Comparison of ENCODE assay signal across 24 mouse cellular contexts in the genomic region with DNA sequence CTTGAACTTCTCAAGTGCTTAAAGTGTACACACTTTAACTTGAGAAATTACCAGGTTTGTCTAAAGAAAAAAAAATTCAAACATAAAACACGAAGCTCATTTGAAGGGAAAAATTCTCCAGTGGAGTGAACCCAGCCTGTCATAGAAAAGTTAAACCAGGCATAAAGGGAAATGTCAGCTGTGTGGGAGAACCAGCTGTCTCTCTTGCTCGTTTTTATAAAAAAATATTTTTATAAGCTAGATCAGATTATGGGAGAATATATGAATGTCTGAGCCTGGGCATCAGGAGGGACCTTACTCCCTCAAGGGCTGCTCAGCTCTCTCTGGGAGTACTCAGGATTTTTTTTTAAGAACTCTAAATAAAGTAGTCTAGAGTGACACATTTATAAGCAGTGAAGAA. TPM values are rescaled to one million over a fixed set of nuclear protein-coding genes. Genes with fewer than 3 reads are reported as not detected.
"Had no signal": no experiment of that assay in that cellular context is flagged by ENCODE, and none has a peak within 500 bp of the region (broad histone marks: within the 10 kb centered on the region; RNA-seq: fewer than 3 reads in every experiment).

No protein-coding gene starts in this region.

- DNase-seq: lung, adult 18-20 months; midbrain, embryonic 14.5 days; right cerebral cortex, postnatal 14 days; thymus, adult 2 months; thymus, postnatal 25 days; thymus, postnatal 4 days had no signal

- H3K36me3 ChIP-seq: lung, embryonic 15.5 days; midbrain, embryonic 10.5 days; midbrain, embryonic 12.5 days; neural tube, embryonic 12.5 days; stomach, embryonic 15.5 days had no signal

- H3K27me3 ChIP-seq: neural tube, embryonic 12.5 days; stomach, embryonic 15.5 days had no signal

- H3K9ac ChIP-seq: liver, embryonic 14.5 days; lung, embryonic 15.5 days; midbrain, embryonic 12.5 days; neural tube, embryonic 12.5 days; stomach, embryonic 15.5 days had no signal

- H3K4me2 ChIP-seq: lung, embryonic 15.5 days; midbrain, embryonic 12.5 days; neural tube, embryonic 12.5 days; stomach, embryonic 15.5 days had no signal

- H3K4me1 ChIP-seq: neural tube, embryonic 12.5 days; stomach, embryonic 15.5 days had no signal

- H3K27ac ChIP-seq: liver, embryonic 14.5 days; lung, embryonic 15.5 days; midbrain, embryonic 10.5 days; midbrain, embryonic 12.5 days; neural tube, embryonic 12.5 days; stomach, embryonic 15.5 days; stomach, postnatal 0 days had no signal

- ATAC-seq: midbrain, embryonic 16.5 days had no signal

- H3K4me3 ChIP-seq: lung, embryonic 15.5 days; midbrain, embryonic 10.5 days; midbrain, embryonic 12.5 days; myocyte; neural tube, embryonic 12.5 days; stomach, embryonic 15.5 days had no signal

- H3K9me3 ChIP-seq: lung, embryonic 15.5 days; midbrain, embryonic 10.5 days; midbrain, embryonic 12.5 days; neural tube, embryonic 12.5 days; stomach, embryonic 15.5 days had no signal

RNA-seq across cellular contexts. Expression of a gene that starts 15.1 kb away (rescaled TPM):
- total RNA-seq: megakaryocyte, adult 5-6 weeks; megakaryocyte-erythroid progenitor cell, adult 5-6 weeks; neutrophil, adult 5-6 weeks had no signal
- polyA plus RNA-seq: liver, embryonic 14.5 days; liver, embryonic 16.5 days; lung, embryonic 15.5 days; lung, postnatal 0 days; midbrain, embryonic 10.5 days; midbrain, embryonic 12.5 days; midbrain, embryonic 14.5 days; midbrain, embryonic 16.5 days; myocyte; neural tube, embryonic 12.5 days; neural tube, embryonic 14.5 days; spleen, adult 2 months; stomach, embryonic 15.5 days; stomach, postnatal 0 days; testis, adult 2 months; urinary bladder, adult 2 months had no signal
